Mouse (Mus musculus): Measurements from ENCODE around the gene Nubpl. TPM values are rescaled to one million over a fixed set of nuclear protein-coding genes. Genes with fewer than 3 reads are reported as not detected.

The Nubpl gene
- polyA plus RNA-seq, 1 experiment from 2014 or later: 14.6 TPM

DNA sequence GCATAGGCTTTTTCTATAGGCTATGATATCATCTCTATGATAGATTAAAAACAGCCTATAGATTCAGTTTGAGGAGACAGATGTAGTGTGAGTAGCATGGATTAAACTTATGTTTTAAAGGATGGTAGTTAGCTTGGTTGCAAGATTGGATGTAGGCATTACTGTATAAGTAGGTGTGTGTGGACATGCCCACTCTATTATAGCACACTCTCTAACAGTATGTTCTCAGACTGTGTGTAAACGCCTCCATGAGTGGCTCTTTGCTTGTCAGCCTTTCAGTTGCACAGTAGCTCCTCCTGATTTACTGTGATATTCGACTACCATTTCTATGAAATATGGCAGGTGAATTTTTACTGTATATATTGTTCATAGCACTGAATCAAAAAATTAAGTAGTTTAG lies 205.4 kb downstream of the Nubpl start:
- no peak overlapping the region for H3K4me2 ChIP-seq
- H3K9ac ChIP-seq: no peak overlapping the region
- H3K4me1 ChIP-seq: no peaks in the 10 kb centered on the region
- WGBS: 79% methylated on average over 2 of the region's 2 CpGs
- no peak overlapping the region for H3K4me3 ChIP-seq (replicated peaks)
- no peak for ATAC-seq (replicated peaks; ENCODE audit: low FRiP score)
- H3K27ac ChIP-seq: no peak overlapping the region
- H3K36me3 ChIP-seq: no peaks in the 10 kb centered on the region
- H3K27me3 ChIP-seq: no peaks in the 10 kb centered on the region
- no peaks in the 10 kb centered on the region for H3K9me3 ChIP-seq (replicated peaks)

DNA sequence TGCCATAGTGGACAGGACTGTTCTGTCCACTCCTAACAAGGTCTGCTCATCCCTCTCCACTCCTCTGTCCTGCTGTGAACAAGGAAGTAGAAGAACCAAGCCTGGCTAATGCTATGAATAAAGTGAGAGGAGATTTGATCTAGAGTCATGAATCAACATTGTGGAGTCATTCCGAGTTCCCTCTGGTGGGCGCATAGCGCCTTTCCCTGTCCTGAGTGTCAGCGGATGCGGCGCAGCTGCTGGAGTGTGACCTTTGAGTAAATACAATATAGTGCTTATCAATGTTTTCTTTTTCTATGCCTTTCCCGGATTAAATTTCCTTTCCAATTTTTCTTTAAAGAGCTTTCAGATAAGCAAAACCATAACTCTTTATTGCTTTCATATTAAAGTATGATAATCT lies 208.8 kb downstream of the Nubpl start:
- WGBS: 66% methylated on average over 7 of the region's 7 CpGs
- no peak overlapping the region for H3K4me2 ChIP-seq
- no peak overlapping the region for H3K27ac ChIP-seq
- no peaks in the 10 kb centered on the region for H3K27me3 ChIP-seq
- no peak overlapping the region for H3K4me3 ChIP-seq (replicated peaks)
- no peaks in the 10 kb centered on the region for H3K9me3 ChIP-seq (replicated peaks)
- H3K4me1 ChIP-seq: no peaks in the 10 kb centered on the region
- no peak for ATAC-seq (replicated peaks; ENCODE audit: low FRiP score)
- H3K36me3 ChIP-seq: no peaks in the 10 kb centered on the region
- no peak overlapping the region for H3K9ac ChIP-seq

DNA sequence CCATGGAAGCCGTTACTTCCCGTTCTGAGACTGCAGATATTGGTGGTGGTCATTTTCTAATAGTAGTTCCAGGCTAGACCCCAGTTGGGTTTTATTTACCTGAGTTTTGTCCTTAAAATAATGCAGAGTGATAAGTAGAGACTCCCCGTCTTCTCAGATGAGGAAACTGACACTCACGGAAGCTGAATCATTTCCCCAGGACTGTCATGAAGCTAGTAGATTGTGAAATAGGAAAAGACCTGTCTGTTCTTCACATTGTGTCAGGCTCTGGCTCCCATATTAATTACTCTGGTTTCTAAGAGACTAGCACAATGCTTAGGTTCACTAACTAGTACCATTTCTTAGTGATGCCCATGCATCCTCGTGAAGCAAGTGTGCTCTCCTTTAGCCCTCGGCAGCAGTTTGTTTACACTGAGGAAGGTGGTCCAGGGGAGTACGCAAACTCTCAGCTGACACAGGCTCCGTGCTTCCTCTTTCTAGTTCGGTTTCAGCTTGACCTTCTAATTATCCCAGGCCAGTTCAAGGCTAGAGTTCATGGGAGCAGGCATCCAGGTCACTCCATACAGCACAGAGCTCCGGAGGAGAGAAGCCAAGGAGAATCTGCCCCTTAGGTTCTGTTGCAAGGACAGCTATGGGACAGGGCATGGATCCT lies 209.9 kb downstream of the Nubpl start:
- Histone ChIP-seq H3K27me3 (no peaks in the 10 kb centered on the region), H3K4me1 (no peaks in the 10 kb centered on the region), H3K36me3 (no peaks in the 10 kb centered on the region), H3K27ac (no peak overlapping the region), H3K4me2 (no peak overlapping the region), H3K4me3 (replicated peaks) (no peak overlapping the region), H3K9me3 (replicated peaks) (no peaks in the 10 kb centered on the region), H3K9ac (no peak overlapping the region)
- no peak for ATAC-seq (replicated peaks; ENCODE audit: low FRiP score)
- WGBS: 62% methylated on average over 10 of the region's 10 CpGs

DNA sequence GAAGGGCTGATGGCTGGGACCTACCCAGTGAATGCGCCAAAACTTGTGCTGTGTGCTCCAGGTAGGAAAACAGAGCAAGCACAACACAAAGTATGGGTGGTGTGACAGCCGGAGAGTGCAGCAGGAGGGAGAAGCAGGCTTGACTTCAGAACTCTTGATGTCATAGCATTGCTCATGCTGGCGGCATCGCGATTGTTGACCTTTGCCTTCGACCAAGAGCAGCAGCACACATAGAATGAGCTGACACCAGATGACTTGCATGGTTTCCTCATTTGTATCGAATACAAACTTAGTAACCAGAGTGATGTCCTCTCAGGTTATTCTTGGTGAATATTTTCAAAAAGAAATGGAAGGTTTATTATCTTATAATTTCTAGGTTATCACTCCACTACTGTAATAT lies 211.1 kb downstream of the Nubpl start:
- H3K27me3 ChIP-seq: no peaks in the 10 kb centered on the region
- H3K4me3 ChIP-seq (replicated peaks): no peak overlapping the region
- no peaks in the 10 kb centered on the region for H3K4me1 ChIP-seq
- ATAC-seq (replicated peaks; ENCODE audit: low FRiP score): no peak
- WGBS: 87% methylated on average over 7 of the region's 7 CpGs
- no peaks in the 10 kb centered on the region for H3K36me3 ChIP-seq
- H3K27ac ChIP-seq: no peak overlapping the region
- no peak overlapping the region for H3K4me2 ChIP-seq
- no peak overlapping the region for H3K9ac ChIP-seq
- peaks cover 5% of the 10 kb centered on the region for H3K9me3 ChIP-seq (replicated peaks)

DNA sequence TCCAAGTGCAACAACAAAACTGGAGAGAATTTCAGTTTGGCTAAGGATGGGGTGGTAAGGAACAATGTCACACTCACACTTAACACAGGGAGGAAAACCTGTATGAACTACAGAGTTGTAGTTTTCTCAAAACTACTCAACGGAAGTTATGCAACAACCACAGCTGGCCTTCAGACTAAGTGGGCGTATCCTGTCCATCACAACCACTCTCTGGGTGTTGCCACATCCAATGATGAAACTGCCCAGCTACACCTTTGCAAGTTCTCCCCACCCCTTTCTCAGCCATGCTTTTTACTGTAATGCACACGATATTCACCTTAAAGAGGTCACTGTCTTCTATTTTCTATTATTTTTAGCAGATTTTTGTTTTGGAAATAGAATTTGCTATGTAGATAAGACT lies 217.3 kb downstream of the Nubpl start:
- no peak for ATAC-seq (replicated peaks; ENCODE audit: low FRiP score)
- Histone ChIP-seq H3K36me3 (no peaks in the 10 kb centered on the region), H3K9ac (no peak overlapping the region), H3K9me3 (replicated peaks) (peaks cover 5% of the 10 kb centered on the region), H3K27ac (no peak overlapping the region), H3K4me2 (no peak overlapping the region), H3K27me3 (no peaks in the 10 kb centered on the region), H3K4me3 (replicated peaks) (no peak overlapping the region), H3K4me1 (no peaks in the 10 kb centered on the region)
- WGBS: 89% methylated on average over 3 of the region's 3 CpGs

DNA sequence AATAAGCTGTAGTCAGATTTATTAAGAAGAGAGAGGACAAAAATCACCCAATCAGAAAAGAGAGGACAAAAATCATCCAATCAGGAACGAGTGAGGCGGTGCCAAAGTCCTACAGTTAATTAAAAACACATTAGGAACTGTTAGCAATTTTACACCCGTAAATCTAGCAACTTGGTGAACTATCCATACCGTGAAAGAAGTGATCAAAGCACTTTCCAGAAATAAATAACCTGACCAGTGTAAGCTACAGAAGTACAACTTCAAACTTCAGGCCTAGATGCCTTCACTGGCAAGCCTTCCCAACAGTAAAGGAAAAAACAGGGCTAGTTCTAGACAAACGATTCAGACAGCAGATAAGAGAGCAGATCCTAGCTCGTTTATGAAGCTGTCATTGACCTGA lies 220.1 kb downstream of the Nubpl start:
- no peaks in the 10 kb centered on the region for H3K27me3 ChIP-seq
- H3K36me3 ChIP-seq: no peaks in the 10 kb centered on the region
- no peak overlapping the region for H3K4me2 ChIP-seq
- 45% methylated on average over 6 of the region's 6 CpGs for WGBS
- H3K4me1 ChIP-seq: no peaks in the 10 kb centered on the region
- no peak overlapping the region for H3K27ac ChIP-seq
- peaks cover 4% of the 10 kb centered on the region for H3K9me3 ChIP-seq (replicated peaks)
- H3K4me3 ChIP-seq (replicated peaks): no peak overlapping the region
- peak; percentile 54; the same call in 1 of the 2 replicates for ATAC-seq (replicated peaks; ENCODE audit: low FRiP score)
- no peak overlapping the region for H3K9ac ChIP-seq

DNA sequence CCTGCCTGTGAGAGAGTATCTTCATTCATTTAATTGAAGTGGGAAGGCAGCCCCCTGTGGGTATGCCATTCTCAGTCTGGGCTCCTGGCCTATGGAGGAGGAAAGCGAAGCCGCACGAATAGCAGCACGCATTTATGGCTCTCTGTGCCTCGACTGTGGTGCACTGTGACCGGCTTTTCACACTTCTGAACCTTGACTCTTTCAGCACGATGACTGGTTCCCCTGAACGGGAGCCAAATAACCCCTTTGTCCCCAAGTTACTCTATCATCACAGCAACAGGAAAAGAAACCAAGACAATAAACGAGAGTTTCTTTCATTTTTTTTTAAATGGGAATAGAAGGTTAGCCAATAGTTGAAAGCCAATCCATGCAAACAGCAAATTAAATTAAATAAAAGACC lies 220.9 kb downstream of the Nubpl start:
- no peak for ATAC-seq (replicated peaks; ENCODE audit: low FRiP score)
- no peaks in the 10 kb centered on the region for H3K4me1 ChIP-seq
- WGBS: 56% methylated on average over 9 of the region's 9 CpGs
- no peak overlapping the region for H3K9ac ChIP-seq
- no peaks in the 10 kb centered on the region for H3K36me3 ChIP-seq
- H3K27me3 ChIP-seq: no peaks in the 10 kb centered on the region
- no peak overlapping the region for H3K27ac ChIP-seq
- no peaks in the 10 kb centered on the region for H3K9me3 ChIP-seq (replicated peaks)
- no peak overlapping the region for H3K4me3 ChIP-seq (replicated peaks)
- H3K4me2 ChIP-seq: no peak overlapping the region

DNA sequence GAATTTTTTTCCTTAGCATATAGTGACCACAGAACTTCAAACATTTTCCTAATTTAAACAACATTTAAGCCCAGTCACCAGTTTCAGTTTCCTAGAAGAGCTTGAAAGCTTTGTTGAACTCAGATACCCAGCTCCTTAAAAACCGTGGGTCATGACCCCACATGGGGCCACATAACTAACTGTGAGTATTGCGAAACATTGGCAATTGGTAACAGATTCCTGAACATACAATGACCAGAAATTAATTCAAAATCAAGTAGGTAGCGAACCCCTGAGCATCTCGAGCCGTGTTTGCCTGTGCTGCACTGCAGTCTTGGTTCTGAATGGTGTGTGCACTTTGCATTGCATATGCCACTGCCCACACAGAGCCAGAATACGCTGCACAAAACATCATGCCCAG lies 221.6 kb downstream of the Nubpl start:
- no peak for ATAC-seq (replicated peaks; ENCODE audit: low FRiP score)
- 92% methylated on average over 6 of the region's 6 CpGs for WGBS
- no peak overlapping the region for H3K9ac ChIP-seq
- H3K36me3 ChIP-seq: no peaks in the 10 kb centered on the region
- no peak overlapping the region for H3K4me3 ChIP-seq (replicated peaks)
- H3K9me3 ChIP-seq (replicated peaks): no peaks in the 10 kb centered on the region
- no peak overlapping the region for H3K4me2 ChIP-seq
- H3K27ac ChIP-seq: no peak overlapping the region
- H3K27me3 ChIP-seq: no peaks in the 10 kb centered on the region
- no peaks in the 10 kb centered on the region for H3K4me1 ChIP-seq

DNA sequence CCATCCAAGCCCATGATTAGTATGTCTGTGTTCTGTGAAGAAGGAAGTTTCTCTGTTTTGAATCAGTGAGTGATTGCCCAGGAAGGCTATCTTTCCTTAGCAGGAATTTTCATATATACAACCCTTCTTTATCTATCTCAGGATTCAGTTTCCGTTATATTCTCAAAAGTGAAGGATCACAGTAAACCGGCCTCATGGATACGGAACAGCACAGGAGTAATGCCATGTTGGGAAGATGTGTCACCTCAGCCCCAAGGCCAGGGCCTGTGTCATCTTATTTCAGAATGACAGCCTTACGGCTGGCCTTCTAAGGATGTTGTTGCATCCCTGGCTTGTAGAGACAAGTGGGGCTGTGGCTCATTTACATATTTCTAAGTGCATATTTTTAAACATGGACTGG lies 231.0 kb downstream of the Nubpl start:
- WGBS: 94% methylated on average over 4 of the region's 4 CpGs

DNA sequence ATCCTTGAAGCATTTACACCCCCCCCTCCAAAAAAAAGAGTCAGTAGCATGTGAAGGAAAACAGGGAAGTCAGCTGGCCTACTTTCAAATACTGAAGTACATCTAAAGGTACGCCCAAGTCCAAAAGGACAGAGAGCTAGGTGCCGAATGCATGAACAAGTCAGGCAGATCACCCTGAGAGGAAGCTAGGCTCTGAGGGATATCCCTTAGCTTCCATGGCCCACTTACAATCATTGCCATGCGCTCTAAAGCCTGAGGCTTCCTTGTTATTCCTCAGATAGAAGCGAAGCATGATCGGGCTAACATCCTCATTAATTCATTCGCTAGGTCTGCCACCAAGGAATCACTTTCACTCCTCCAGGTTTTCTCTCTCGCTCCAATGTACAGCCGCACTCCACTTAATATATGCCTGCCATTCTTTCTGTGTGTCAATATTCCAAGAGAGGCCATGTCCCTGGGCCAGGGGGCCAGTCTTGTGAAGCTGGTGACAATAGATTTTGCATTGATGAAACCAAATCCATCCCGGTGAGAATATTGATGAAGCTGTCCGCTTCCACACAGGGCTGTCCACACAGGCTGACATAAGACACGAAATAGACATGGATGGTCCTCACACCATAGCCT lies 237.7 kb downstream of the Nubpl start:
- WGBS: 85% methylated on average over 11 of the region's 11 CpGs
- no peak for ATAC-seq (replicated peaks; ENCODE audit: low FRiP score)
- Histone ChIP-seq H3K4me2 (no peak overlapping the region), H3K36me3 (no peaks in the 10 kb centered on the region), H3K27ac (no peak overlapping the region), H3K4me1 (peaks cover 9% of the 10 kb centered on the region; the same call in 1 of the 2 replicates), H3K27me3 (no peaks in the 10 kb centered on the region), H3K9me3 (replicated peaks) (no peaks in the 10 kb centered on the region), H3K4me3 (replicated peaks) (no peak overlapping the region), H3K9ac (no peak overlapping the region)

More for the DNA sequence above, 231.0 kb downstream of the Nubpl start:
- H3K4me2 ChIP-seq: no peak overlapping the region
- no peak for ATAC-seq (replicated peaks; ENCODE audit: low FRiP score)
- no peaks in the 10 kb centered on the region for H3K36me3 ChIP-seq
- no peak overlapping the region for H3K4me3 ChIP-seq (replicated peaks)
- no peak overlapping the region for H3K27ac ChIP-seq
- H3K9me3 ChIP-seq (replicated peaks): no peaks in the 10 kb centered on the region
- no peaks in the 10 kb centered on the region for H3K27me3 ChIP-seq
- H3K4me1 ChIP-seq: peaks cover 7% of the 10 kb centered on the region; the same call in 1 of the 2 replicates
- H3K9ac ChIP-seq: no peak overlapping the region

DNA sequence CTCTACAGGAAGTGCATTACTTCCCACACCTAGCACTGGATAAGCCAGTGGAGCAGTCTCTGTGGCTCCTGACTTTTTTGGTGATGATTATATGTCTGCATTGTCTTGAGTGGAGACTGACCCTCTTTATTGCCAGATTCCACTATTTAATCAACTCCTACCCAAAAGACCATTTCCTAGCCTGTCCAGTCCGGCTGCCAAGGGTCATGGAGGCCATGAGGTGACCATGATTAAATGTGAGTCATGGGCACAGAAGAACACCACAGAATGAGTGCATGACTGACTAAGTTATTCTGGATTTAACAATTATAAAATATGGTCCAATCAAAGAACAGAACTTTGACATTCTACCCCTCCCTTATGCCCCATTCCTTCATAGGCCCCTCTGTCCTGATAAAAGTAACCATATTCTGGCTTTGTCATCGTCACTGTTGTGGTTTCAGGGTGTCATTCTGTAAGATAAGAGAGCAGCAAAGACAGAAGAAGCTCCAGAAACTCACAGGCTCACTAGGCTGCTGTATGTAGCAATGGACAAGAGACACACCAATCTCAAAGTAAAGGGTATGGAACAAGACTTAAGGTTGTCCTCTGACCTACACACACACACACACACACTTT lies 240.7 kb downstream of the Nubpl start:
- H3K4me1 ChIP-seq: 0 out of 2 replicates have a peak, but pooled peaks cover 4% of the 10 kb centered on the region
- WGBS: 68% methylated on average over 2 of the region's 2 CpGs

DNA sequence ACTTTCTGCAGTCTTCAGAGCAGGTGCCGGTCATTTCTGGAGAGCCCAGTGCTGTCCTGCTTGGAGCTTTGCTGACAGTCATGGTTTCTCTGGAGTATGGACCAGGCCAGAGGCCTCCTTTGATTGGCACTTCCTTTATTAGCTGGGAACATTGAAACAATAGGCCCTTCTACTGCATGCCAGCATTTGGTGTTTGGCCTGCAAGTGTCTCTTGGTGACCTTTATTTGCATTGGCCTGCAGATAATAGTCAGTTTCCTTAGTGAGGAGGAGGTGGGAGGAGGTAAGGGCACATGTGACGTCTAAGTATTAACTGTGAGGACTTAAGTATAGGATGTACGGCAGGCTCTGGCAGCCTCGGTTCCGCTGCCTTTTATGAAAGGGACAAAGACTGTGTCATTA lies 249.1 kb downstream of the Nubpl start:
- H3K36me3 ChIP-seq: no peaks in the 10 kb centered on the region
- H3K9me3 ChIP-seq (replicated peaks): no peaks in the 10 kb centered on the region
- no peak overlapping the region for H3K27ac ChIP-seq
- no peak overlapping the region for H3K9ac ChIP-seq
- no peak overlapping the region for H3K4me2 ChIP-seq
- WGBS: 70% methylated on average over 5 of the region's 5 CpGs
- no peaks in the 10 kb centered on the region for H3K27me3 ChIP-seq
- no peak for ATAC-seq (replicated peaks; ENCODE audit: low FRiP score)
- peaks cover 4% of the 10 kb centered on the region; the same call in 1 of the 2 replicates for H3K4me1 ChIP-seq
- no peak overlapping the region for H3K4me3 ChIP-seq (replicated peaks)

More for the DNA sequence above, 240.7 kb downstream of the Nubpl start:
- H3K4me3 ChIP-seq (replicated peaks): no peak overlapping the region
- H3K27me3 ChIP-seq: no peaks in the 10 kb centered on the region
- H3K4me2 ChIP-seq: no peak overlapping the region
- no peaks in the 10 kb centered on the region for H3K9me3 ChIP-seq (replicated peaks)
- no peak overlapping the region for H3K9ac ChIP-seq
- no peak for ATAC-seq (replicated peaks; ENCODE audit: low FRiP score)
- no peak overlapping the region for H3K27ac ChIP-seq
- no peaks in the 10 kb centered on the region for H3K36me3 ChIP-seq
